Mouse (Mus musculus) CD4-positive, CD25-positive, alpha-beta regulatory T cell, adult 4 months (primary cell): ENCODE measurements around the gene Adrb1. TPM values are rescaled to one million over a fixed set of nuclear protein-coding genes. Genes with fewer than 3 reads are reported as not detected.

Source experiments
- polyA plus RNA-seq, 2 experiments: library from polyadenylated mRNA; unstranded; fragments of 100-300 nt; shearing (Covaris generic); gene quantifications; one replicate each; pipeline ENCODE4 v1.2.1; 2017

Adrb1 gene
- polyA plus RNA-seq, 2 experiments from 2014 or later, result not detected

Other genes with a start within 250 kb of the Adrb1 start
- gene Dclre1a, start 174.0 kb upstream of the Adrb1 start, polyA plus RNA-seq, result 10 to 100 TPM; 11.2 to 16.2 TPM
- 1 to 10 TPM; 6.8 to 7.8 TPM for gene Nhlrc2, start 173.9 kb upstream of the Adrb1 start, polyA plus RNA-seq
- gene Ccdc186, start 100.0 kb downstream of the Adrb1 start, polyA plus RNA-seq, result 10 to 100 TPM; 11.1 to 13.1 TPM
- not detected for gene Tdrd1, start 104.0 kb downstream of the Adrb1 start, polyA plus RNA-seq
- not detected for gene Vwa2, start 152.1 kb downstream of the Adrb1 start, polyA plus RNA-seq